Mouse (Mus musculus): Measurements from ENCODE around the gene Gm29776. TPM values are rescaled to one million over a fixed set of nuclear protein-coding genes. Genes with fewer than 3 reads are reported as not detected.

Gm29776 gene
- polyA plus RNA-seq, 1 experiment: 0.16 TPM

DNA sequence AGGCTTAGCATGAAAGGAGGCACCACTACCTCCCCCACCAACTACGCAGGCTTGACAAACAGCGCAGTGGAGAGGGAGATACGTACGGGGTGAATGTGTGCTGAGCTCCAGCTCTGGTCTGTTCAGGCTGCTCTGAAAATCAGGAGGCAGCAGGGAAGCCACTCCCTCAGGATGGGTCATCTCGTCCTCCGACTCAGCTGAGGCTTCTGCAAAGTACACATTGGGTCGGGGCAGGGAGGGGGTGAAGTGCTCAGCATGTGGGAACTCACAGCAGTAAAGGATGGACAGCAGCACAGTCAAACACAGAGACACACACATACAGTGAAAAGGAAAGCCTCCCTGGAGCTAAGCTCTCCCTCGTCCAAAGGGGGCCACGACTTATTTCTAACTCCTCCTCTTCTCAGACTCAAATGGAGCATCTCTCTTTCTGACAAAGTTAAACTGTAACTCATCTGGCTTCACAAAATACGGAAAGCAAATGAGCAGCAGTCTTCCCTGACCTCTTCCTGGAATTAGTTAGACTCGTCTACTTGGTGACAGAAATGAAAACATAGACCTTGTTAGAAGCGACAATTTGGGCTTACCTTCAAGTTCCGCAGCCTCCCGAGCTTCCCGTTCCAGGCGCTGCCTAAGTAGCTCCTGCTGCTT, 19.9 kb downstream of the Gm29776 start:
- Histone ChIP-seq H3K36me3 (ENCODE audit: control insufficient read depth, insufficient read depth, low read length) (no peaks in the 10 kb centered on the region; the same call in 1 of the 2 replicates), H3K4me1 (ENCODE audit: control insufficient read depth, insufficient read depth, low read length) (0 out of 2 replicates have a peak, but pooled peaks cover 10% of the 10 kb centered on the region), H3K4me3 (ENCODE audit: insufficient read depth, low read depth, low read length) (no peak overlapping the region), H3K27me3 (replicated peaks; ENCODE audit: control insufficient read depth, insufficient read depth, low read length) (no peaks in the 10 kb centered on the region), H3K27ac (ENCODE audit: insufficient read depth, low read depth, low read length) (no peak overlapping the region)
- DNase-seq: peak; percentile 74
- no peak for TF ChIP-seq CTCF (conservative IDR thresholded peaks at IDR 0.05; ENCODE audit: insufficient read depth, insufficient read length, low read depth, low read length)
- TF ChIP-seq POLR2A (IDR thresholded peaks at IDR 0.05; ENCODE audit: low read depth, low read length): no peak
- 53% methylated on average over 16 of the region's 16 CpGs for WGBS

DNA sequence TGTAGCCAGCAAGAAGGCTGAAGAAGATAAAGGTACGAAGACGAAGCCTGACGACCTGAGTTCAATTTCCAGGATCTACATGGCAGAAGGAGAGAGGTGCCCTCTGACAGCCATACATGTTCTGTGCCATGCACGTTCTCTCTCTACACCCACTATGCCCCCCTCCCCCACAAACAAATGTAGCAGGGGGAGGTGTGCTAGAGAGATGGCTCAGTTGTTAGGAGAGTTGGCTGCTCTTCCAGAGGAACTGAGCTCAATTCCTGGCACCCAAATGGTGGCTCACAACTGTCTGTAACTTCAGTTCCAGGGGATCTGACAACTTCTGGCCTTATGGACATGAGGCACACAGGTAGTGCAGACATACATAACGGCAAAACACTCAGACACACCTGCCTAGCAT, 22.3 kb downstream of the Gm29776 start:
- TF ChIP-seq CTCF (conservative IDR thresholded peaks at IDR 0.05; ENCODE audit: insufficient read depth, insufficient read length, low read depth, low read length) (no peak), POLR2A (IDR thresholded peaks at IDR 0.05; ENCODE audit: low read depth, low read length) (no peak)
- WGBS: 87% methylated on average over 5 of the region's 5 CpGs
- Histone ChIP-seq H3K27me3 (replicated peaks; ENCODE audit: control insufficient read depth, insufficient read depth, low read length) (no peaks in the 10 kb centered on the region), H3K4me3 (ENCODE audit: insufficient read depth, low read depth, low read length) (no peak overlapping the region), H3K27ac (ENCODE audit: insufficient read depth, low read depth, low read length) (no peak overlapping the region), H3K4me1 (ENCODE audit: control insufficient read depth, insufficient read depth, low read length) (peaks cover 12% of the 10 kb centered on the region; the same call in 1 of the 2 replicates), H3K36me3 (ENCODE audit: control insufficient read depth, insufficient read depth, low read length) (no peaks in the 10 kb centered on the region; the same call in 1 of the 2 replicates)
- no peak for DNase-seq

DNA sequence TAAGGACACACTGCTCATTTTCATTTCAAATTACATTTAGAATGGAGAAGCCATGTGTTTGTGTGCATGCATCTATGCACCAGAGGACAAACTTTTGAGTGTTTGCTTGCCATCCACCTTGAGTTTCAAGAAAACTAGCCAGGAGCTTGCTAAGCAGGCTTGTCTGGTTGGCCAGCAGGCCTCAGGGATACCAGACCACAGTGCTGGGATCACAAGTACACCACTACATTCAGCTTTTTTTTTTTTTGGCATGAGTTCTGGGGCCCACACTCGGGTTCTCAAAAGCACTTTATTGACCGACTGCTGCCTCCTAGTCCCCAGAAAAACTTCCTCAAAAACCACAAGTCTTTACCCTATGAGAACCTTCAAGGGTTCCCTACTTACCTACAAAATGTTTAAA, 24.3 kb downstream of the Gm29776 start:
- Histone ChIP-seq H3K4me3 (ENCODE audit: insufficient read depth, low read depth, low read length) (no peak overlapping the region), H3K36me3 (ENCODE audit: control insufficient read depth, insufficient read depth, low read length) (no peaks in the 10 kb centered on the region; the same call in 1 of the 2 replicates), H3K4me1 (ENCODE audit: control insufficient read depth, insufficient read depth, low read length) (peaks cover 13% of the 10 kb centered on the region; the same call in 1 of the 2 replicates), H3K27me3 (replicated peaks; ENCODE audit: control insufficient read depth, insufficient read depth, low read length) (no peaks in the 10 kb centered on the region), H3K27ac (ENCODE audit: insufficient read depth, low read depth, low read length) (no peak overlapping the region)
- WGBS: 53% methylated on average over 2 of the region's 2 CpGs
- DNase-seq: peak; percentile 26
- no peak for TF ChIP-seq POLR2A (IDR thresholded peaks at IDR 0.05; ENCODE audit: low read depth, low read length)
- no peak for TF ChIP-seq CTCF (conservative IDR thresholded peaks at IDR 0.05; ENCODE audit: insufficient read depth, insufficient read length, low read depth, low read length)

DNA sequence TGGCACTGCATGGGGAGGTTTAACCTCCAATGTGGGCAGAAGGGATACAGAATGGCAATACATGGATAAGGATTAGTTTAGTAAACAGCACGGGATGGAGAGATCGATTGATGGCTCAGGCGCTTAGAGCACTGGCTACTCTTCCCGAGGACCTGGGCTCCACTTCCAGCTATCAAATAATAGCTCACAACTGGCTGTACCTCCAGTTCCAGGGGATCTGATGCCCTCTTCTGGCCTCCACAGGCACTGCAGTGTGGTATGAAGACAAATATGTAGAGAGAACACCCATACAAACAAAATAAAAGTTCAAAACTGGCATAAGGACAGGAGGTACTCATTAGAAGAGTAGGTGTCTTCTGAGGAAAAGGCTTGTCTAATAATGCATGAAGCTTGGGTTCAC, 29.3 kb downstream of the Gm29776 start:
- Histone ChIP-seq H3K4me1 (ENCODE audit: control insufficient read depth, insufficient read depth, low read length) (peaks cover 5% of the 10 kb centered on the region; the same call in 1 of the 2 replicates), H3K27ac (ENCODE audit: insufficient read depth, low read depth, low read length) (no peak overlapping the region), H3K4me3 (ENCODE audit: insufficient read depth, low read depth, low read length) (no peak overlapping the region), H3K36me3 (ENCODE audit: control insufficient read depth, insufficient read depth, low read length) (peaks cover 8% of the 10 kb centered on the region), H3K27me3 (replicated peaks; ENCODE audit: control insufficient read depth, insufficient read depth, low read length) (no peaks in the 10 kb centered on the region)
- TF ChIP-seq CTCF (conservative IDR thresholded peaks at IDR 0.05; ENCODE audit: insufficient read depth, insufficient read length, low read depth, low read length) (peak; percentile 75), POLR2A (IDR thresholded peaks at IDR 0.05; ENCODE audit: low read depth, low read length) (no peak)
- DNase-seq: peak; percentile 71
- 72% methylated on average over 4 of the region's 4 CpGs for WGBS

DNA sequence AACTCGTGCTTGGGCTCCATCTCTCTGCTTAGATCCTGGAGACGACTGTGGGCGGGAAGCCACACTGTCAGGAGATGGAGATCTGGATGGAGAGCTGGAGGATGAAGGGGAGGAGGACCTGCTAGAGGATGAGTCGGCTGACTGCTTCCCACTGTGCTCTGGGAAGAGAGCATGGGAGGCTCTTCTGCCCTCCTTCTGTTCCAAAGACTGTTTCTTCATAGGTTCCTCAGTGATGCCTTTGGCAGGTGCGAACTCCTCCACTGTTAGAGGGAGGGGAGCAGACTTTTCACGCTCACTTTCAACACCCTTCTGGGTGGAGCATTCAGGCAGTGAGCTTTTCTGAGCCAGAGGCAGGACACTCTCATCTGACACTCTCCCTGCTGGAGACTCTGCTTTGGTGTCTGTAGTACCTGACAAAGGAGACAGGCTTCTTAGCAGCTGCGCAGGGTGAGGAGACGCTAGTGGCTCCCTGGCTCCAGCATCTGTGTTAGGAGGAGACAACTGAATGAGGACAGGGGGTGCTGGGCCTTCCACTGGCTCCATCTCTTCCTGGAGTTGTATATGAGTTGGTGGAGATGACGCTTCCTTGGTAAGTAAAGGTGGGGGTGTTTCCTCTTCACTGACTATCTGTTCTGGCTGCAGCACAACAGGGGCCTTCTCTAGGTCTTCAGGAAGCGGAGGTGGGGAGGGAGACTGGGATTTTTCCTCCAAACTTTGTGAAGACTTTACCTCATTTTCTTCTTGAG, 34.0 kb downstream of the Gm29776 start:
- no peak overlapping the region for H3K4me3 ChIP-seq (ENCODE audit: insufficient read depth, low read depth, low read length)
- no peak overlapping the region for H3K27ac ChIP-seq (ENCODE audit: insufficient read depth, low read depth, low read length)
- DNase-seq: no peak
- 92% methylated on average over 10 of the region's 10 CpGs for WGBS
- peaks cover 26% of the 10 kb centered on the region for H3K36me3 ChIP-seq (ENCODE audit: control insufficient read depth, insufficient read depth, low read length)
- H3K27me3 ChIP-seq (replicated peaks; ENCODE audit: control insufficient read depth, insufficient read depth, low read length): no peaks in the 10 kb centered on the region
- TF ChIP-seq CTCF (conservative IDR thresholded peaks at IDR 0.05; ENCODE audit: insufficient read depth, insufficient read length, low read depth, low read length) (no peak), POLR2A (IDR thresholded peaks at IDR 0.05; ENCODE audit: low read depth, low read length) (no peak)
- H3K4me1 ChIP-seq (ENCODE audit: control insufficient read depth, insufficient read depth, low read length): no peaks in the 10 kb centered on the region

DNA sequence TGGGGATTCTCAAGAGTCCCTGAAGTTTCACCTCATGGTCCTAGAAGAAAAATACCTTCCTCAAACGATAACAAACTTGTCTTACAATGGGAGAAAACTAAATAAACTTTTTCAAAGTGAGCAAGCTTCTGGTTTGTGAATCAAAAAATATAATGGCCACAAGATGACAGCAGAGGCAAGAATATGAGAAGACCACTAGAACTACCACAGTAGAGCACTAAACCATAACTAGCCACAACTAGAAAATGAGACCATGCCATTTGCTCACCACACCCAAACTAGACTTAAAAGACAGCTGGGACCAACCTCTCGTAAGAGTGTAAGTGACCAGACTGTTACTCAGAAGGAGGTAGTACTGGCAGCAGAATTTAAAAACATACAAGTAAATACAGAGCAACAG, 38.6 kb downstream of the Gm29776 start:
- DNase-seq: peak; percentile 42
- Histone ChIP-seq H3K27ac (ENCODE audit: insufficient read depth, low read depth, low read length) (no peak overlapping the region), H3K36me3 (ENCODE audit: control insufficient read depth, insufficient read depth, low read length) (peaks cover 27% of the 10 kb centered on the region), H3K27me3 (replicated peaks; ENCODE audit: control insufficient read depth, insufficient read depth, low read length) (no peaks in the 10 kb centered on the region), H3K4me3 (ENCODE audit: insufficient read depth, low read depth, low read length) (no peak overlapping the region), H3K4me1 (ENCODE audit: control insufficient read depth, insufficient read depth, low read length) (no peaks in the 10 kb centered on the region)
- WGBS: 93% methylated on average over 2 of the region's 2 CpGs
- TF ChIP-seq POLR2A (IDR thresholded peaks at IDR 0.05; ENCODE audit: low read depth, low read length): no peak
- no peak for TF ChIP-seq CTCF (conservative IDR thresholded peaks at IDR 0.05; ENCODE audit: insufficient read depth, insufficient read length, low read depth, low read length)

DNA sequence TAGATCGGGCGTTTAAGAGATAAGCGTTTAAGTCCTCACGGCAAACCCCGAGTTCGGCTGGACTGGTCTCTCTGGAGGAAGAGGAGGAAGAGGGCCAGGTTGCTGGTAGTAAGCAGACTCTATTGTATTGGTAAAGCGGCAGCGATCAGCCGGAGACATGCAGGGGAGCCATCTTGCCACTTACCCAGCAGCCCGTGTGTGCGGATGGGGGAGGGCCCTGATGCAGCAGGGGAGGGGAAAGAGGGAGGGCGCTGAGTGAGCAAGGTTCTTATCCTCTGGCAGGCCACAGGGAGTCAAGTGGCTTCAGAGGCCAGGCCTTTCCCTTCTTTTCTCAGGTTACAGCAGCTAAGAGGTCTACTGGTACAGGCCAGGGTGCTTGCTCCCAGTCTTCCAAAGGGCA, 45.1 kb downstream of the Gm29776 start:
- Histone ChIP-seq H3K27ac (ENCODE audit: insufficient read depth, low read depth, low read length) (peak overlapping the region; percentile 26; the same call in 1 of the 2 replicates), H3K4me3 (ENCODE audit: insufficient read depth, low read depth, low read length) (peak overlapping the region; percentile 83), H3K36me3 (ENCODE audit: control insufficient read depth, insufficient read depth, low read length) (peaks cover 8% of the 10 kb centered on the region), H3K4me1 (ENCODE audit: control insufficient read depth, insufficient read depth, low read length) (peaks cover 13% of the 10 kb centered on the region), H3K27me3 (replicated peaks; ENCODE audit: control insufficient read depth, insufficient read depth, low read length) (no peaks in the 10 kb centered on the region)
- DNase-seq: peak; percentile 95
- WGBS: 1% methylated on average over 12 of the region's 12 CpGs
- TF ChIP-seq POLR2A (IDR thresholded peaks at IDR 0.05; ENCODE audit: low read depth, low read length) (no peak), CTCF (conservative IDR thresholded peaks at IDR 0.05; ENCODE audit: insufficient read depth, insufficient read length, low read depth, low read length) (0 out of 2 replicates have a peak, but pooled peaks have one; percentile 6)

Measured in kidney, adult 2 months (tissue).